Mouse (Mus musculus) CD4-positive, CD25-positive, alpha-beta regulatory T cell (primary cell): ENCODE measurements around the gene Ssxb10. TPM values are rescaled to one million over a fixed set of nuclear protein-coding genes. Genes with fewer than 3 reads are reported as not detected.

Source experiments
- polyA plus RNA-seq: library from polyadenylated mRNA; unstranded; fragments of 100-300 nt; shearing (Covaris generic); gene quantifications from one replicate; pipeline ENCODE4 v1.2.1, GENCODE M21; 2017

Ssxb10 gene
- polyA plus RNA-seq, result not detected

DNA sequence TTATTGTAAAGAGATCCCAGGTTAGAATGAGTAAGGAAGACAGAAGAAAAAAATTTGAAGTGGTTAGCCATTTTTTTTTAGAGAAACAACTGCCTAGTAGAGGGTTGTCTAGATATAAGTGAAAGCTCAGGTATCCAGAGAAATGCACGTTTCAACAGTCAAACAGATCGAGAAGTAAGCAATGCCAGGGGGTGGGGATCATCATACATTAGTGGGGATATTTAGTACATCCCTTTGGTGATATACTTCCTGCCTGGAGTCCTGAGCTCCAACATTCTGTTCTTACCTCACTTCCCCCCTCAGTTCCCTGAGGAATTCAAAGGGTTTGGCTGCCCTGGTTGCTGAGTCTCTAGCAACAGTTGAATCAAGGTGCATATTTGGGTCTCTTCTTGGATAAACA lies at the start of gene Ssxb10:
Gene Ssxb10, plus strand, starts transcription at position 301 of the 400 bp plus-strand sequence.

DNA sequence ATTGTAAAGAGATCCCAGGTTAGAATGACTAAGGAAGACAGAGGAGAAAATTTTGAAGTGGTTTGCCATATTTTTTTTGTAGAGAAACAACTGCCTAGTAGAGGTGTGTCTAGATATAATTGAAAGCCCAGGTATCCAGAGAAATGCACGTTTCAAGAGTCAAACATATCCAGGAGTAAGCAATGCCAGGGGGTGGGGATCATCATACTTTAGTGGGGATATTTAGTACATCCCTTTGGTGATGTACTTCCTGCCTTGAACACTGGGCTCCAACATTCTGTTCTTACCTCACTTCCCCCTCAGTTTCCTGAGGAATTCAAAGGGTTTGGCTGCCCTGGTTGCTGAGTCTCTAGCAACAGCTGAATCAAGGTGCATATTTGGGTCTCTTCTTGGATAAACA lies 39.5 kb downstream of the Ssxb10 start, which contains the start of gene Ssxb9:
Gene Ssxb9, plus strand, starts transcription at position 301 of the 400 bp plus-strand sequence.

Other genes starting within 250 kb of the Ssxb10 start
- 97.9 TPM for gene Was, start 236.9 kb upstream of the Ssxb10 start, polyA plus RNA-seq
- gene Wdr13, start 194.5 kb upstream of the Ssxb10 start, polyA plus RNA-seq, result 21.2 TPM
- 638 TPM for gene Rbm3, start 181.5 kb upstream of the Ssxb10 start, polyA plus RNA-seq
- gene Tbc1d25, start 151.2 kb upstream of the Ssxb10 start, polyA plus RNA-seq, result 17.5 TPM
- 125 TPM for gene Ebp, start 133.9 kb upstream of the Ssxb10 start, polyA plus RNA-seq
- 0.10 TPM for gene Porcn, start 120.9 kb upstream of the Ssxb10 start, polyA plus RNA-seq
- gene Ftsj1, start 75.0 kb upstream of the Ssxb10 start, polyA plus RNA-seq, result 23.1 TPM
- gene Slc38a5, start 56.3 kb upstream of the Ssxb10 start, polyA plus RNA-seq, result not detected
- gene Ssxb9, start 39.6 kb downstream of the Ssxb10 start, polyA plus RNA-seq, result not detected
- not detected for gene Ssxb1, start 85.9 kb downstream of the Ssxb10 start, polyA plus RNA-seq
- not detected for gene Ssxb2, start 134.3 kb downstream of the Ssxb10 start, polyA plus RNA-seq
- not detected for gene Gm14459, start 197.5 kb downstream of the Ssxb10 start, polyA plus RNA-seq
- not detected for gene Ssxb6, start 220.8 kb downstream of the Ssxb10 start, polyA plus RNA-seq